Mouse (Mus musculus) embryonic facial prominence, embryonic 14.5 days (tissue): Measurements from ENCODE around the gene Nup107. TPM values are rescaled to one million over a fixed set of nuclear protein-coding genes. Genes with fewer than 3 reads are reported as not detected.
"Not testable (repeated sequence)": the region's sequence is repeated elsewhere in the genome, so short reads cannot be mapped to it uniquely, and the experiment has no call there.

Experiments used
- ATAC-seq: fragments of 200-750 bp; cut with Nextera tagmentation; 2 replicates; pipeline ENCODE4 v1.8.0; 2017; ENCODE audit warnings: low read depth, moderate number of reproducible peaks, moderate TSS enrichment
- DNase-seq: peaks from one replicate; pipeline ENCODE4 v3.0.0-alpha.2; 2015; ENCODE audit warnings: low spot score
- H3K27ac ChIP-seq: fragments of 300-500 bp; sonication (generic); replicated peaks from 2 replicates; pipeline ENCODE4 v1.5.1; 2014; ENCODE audit warnings: low read depth, mild to moderate bottlenecking, low read length, moderate library complexity
- H3K27me3 ChIP-seq: fragments of 300-500 bp; sonication (generic); replicated peaks from 2 replicates; pipeline ENCODE4 v1.6.1; 2014; ENCODE audit warnings: low read length; ENCODE audit not compliant: control insufficient read depth, insufficient read depth
- H3K36me3 ChIP-seq: fragments of 300-500 bp; sonication (generic); 2 replicates; pipeline ENCODE4 v1.6.1; 2014; ENCODE audit warnings: low read length, mixed read lengths; ENCODE audit not compliant: control insufficient read depth, insufficient read depth
- H3K4me1 ChIP-seq: fragments of 300-500 bp; sonication (generic); 2 replicates; pipeline ENCODE4 v1.6.1; 2014; ENCODE audit warnings: antibody characterized with exemption, low read length; ENCODE audit not compliant: control insufficient read depth, insufficient read depth
- H3K4me2 ChIP-seq: fragments of 300-500 bp; sonication (generic); 2 replicates; pipeline ENCODE4 v1.6.1; 2014; ENCODE audit warnings: low read depth, mild to moderate bottlenecking, low read length, moderate library complexity, mixed read lengths
- H3K4me3 ChIP-seq: fragments of 300-500 bp; sonication (generic); 2 replicates; pipeline ENCODE4 v1.5.1; 2014; ENCODE audit warnings: low read depth, mild to moderate bottlenecking, low read length
- H3K9ac ChIP-seq: fragments of 300-500 bp; sonication (generic); 2 replicates; pipeline ENCODE4 v1.6.1; 2014; ENCODE audit warnings: low read depth, mild to moderate bottlenecking, low read length, moderate library complexity, mixed read lengths
- H3K9me3 ChIP-seq: fragments of 300-500 bp; sonication (generic); 2 replicates; pipeline ENCODE4 v1.6.1; 2016; ENCODE audit warnings: low read length; ENCODE audit not compliant: control insufficient read depth
- WGBS: fragments of 180-500 bp; shearing (Covaris S2); extraction: QIAGEN DNeasy Blood & Tissue Kit; methylation state at CpG from one replicate; pipeline ENCODE4 v1.1.7; 2014; 5-methylcytosine and 5-hydroxymethylcytosine counted together
- polyA plus RNA-seq: library from polyadenylated mRNA; unstranded; fragments of >200 nt; fragmentation: Nextera tagmentation; extraction: Ambion mirVana; gene quantifications from 2 replicates; pipeline ENCODE4 v1.2.1, GENCODE M21; 2014

Nup107 gene
- polyA plus RNA-seq, 1 experiment from 2014 or later: 50.6 TPM

- Histone ChIP-seq H3K4me1 (no peaks in the 10 kb centered on the region), H3K27ac (no peak overlapping the region), H3K27me3 (no peaks in the 10 kb centered on the region), H3K4me3 (no peak overlapping the region), H3K9me3 (no peaks in the 10 kb centered on the region), H3K4me2 (no peak overlapping the region), H3K9ac (no peak overlapping the region), H3K36me3 (no peaks in the 10 kb centered on the region)
- ATAC-seq (no peak), DNase-seq (no peak)
- 75% methylated on average over 5 of the region's 5 CpGs for WGBS
These were observed 68.3 kb downstream of the Nup107 start for GRCm38 (mm10) chr10:117724136-117724718.

DNA sequence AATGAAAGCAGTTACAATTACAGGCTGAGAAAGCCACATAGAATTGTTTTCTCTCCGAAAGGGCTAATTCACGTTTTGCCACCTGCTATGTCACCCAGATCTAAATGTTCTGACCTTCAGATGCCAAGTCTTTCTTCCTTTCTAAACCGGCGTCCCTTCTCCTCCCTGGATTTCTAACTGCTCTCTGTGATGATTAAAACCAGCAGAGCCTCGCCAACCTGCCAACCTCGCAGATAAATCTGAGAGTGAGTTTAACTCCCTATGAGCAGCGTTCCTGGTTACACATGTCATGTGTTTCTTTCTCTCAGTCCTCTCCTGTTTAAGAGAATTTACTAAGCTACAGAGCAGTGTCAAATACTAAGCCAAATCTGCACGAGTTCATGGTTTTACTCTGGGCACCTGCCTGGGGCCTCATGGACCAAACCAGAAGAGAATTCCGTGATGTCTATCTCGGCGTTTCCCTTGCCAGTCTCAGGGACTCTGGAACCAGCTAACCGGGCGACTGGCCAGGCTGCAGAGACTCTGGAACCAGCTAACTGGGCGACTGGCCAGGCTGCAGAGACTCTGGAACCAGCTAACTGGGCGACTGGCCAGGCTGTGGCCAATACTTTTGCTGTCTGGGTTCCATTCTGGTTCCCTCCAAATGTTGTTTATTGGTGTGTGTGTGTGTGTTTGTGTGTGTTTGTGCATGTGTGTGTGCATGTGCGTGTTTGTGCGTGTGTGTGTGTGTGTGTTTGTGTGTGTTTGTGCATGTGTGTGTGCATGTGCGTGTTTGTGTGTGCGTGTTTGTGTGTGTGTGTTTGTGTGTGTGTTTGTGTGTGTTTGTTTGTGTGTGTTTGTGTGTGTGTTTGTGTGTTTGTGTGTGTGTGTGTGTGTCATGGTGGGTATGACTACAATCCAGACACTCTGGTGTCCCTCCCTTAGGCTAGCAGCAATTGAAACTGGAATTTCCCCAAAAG lies 74.1 kb downstream of the Nup107 start:
- H3K27ac ChIP-seq: no peak overlapping the region

DNA sequence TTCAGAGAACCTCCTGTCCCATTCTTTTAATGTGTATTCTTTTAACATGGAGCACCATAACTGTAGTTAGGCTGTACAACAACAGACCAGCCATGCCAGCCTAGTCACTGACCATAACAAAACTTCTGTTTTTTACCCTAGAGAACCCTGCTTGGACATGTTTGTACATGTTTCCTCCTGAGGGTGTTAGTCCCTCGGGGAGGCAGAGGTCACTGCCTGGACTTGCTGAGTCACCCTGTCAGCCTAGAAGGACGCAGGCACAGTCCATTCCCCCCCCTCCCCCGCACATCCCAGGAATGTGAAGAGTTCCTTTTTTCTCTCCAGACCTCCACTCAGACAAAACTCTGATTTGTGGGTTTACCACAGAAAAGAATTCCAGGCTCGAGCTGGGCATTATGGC lies 74.9 kb downstream of the Nup107 start:
- H3K36me3 ChIP-seq: no peaks in the 10 kb centered on the region
- peak; percentile 39 for DNase-seq
- ATAC-seq: no peak
- H3K27me3 ChIP-seq: no peaks in the 10 kb centered on the region
- H3K9ac ChIP-seq: no peak overlapping the region
- no peaks in the 10 kb centered on the region for H3K9me3 ChIP-seq
- no peak overlapping the region for H3K4me3 ChIP-seq
- 9% methylated on average over 4 of the region's 4 CpGs for WGBS
- H3K27ac ChIP-seq: no peak overlapping the region
- H3K4me1 ChIP-seq: no peaks in the 10 kb centered on the region
- H3K4me2 ChIP-seq: 0 out of 2 replicates have a peak overlapping the region, but pooled peaks have one; percentile 12

More for the DNA sequence above, 74.1 kb downstream of the Nup107 start:
- no peak overlapping the region for H3K9ac ChIP-seq
- no peaks in the 10 kb centered on the region for H3K27me3 ChIP-seq
- no peaks in the 10 kb centered on the region for H3K36me3 ChIP-seq
- no peaks in the 10 kb centered on the region for H3K9me3 ChIP-seq
- no peak overlapping the region for H3K4me3 ChIP-seq
- H3K4me2 ChIP-seq: 0 out of 2 replicates have a peak overlapping the region, but pooled peaks have one; percentile 12
- no peak for ATAC-seq
- no peak for DNase-seq
- WGBS: 51% methylated on average over 19 of the region's 19 CpGs
- H3K4me1 ChIP-seq: no peaks in the 10 kb centered on the region

GRCm38 (mm10) chr10:117716686-117717085 lies 75.8 kb downstream of the Nup107 start:
- DNase-seq (no peak), ATAC-seq (no peak)
- WGBS: 91% methylated on average over 3 of the region's 3 CpGs
- H3K27ac ChIP-seq: no peak overlapping the region
- no peaks in the 10 kb centered on the region for H3K36me3 ChIP-seq
- H3K4me1 ChIP-seq: no peaks in the 10 kb centered on the region
- H3K9ac ChIP-seq: no peak overlapping the region
- no peaks in the 10 kb centered on the region for H3K9me3 ChIP-seq
- H3K4me2 ChIP-seq: no peak overlapping the region
- H3K27me3 ChIP-seq: no peaks in the 10 kb centered on the region
- no peak overlapping the region for H3K4me3 ChIP-seq

- not testable (repeated sequence) for DNase-seq, H3K27me3 ChIP-seq, H3K9me3 ChIP-seq, H3K36me3 ChIP-seq, H3K4me3 ChIP-seq, H3K4me1 ChIP-seq, H3K27ac ChIP-seq, ATAC-seq, H3K9ac ChIP-seq, H3K4me2 ChIP-seq
- WGBS: 97% methylated on average over 1 of the region's 1 CpGs
These were observed 76.9 kb downstream of the Nup107 start for GRCm38 (mm10) chr10:117715654-117716053.

DNA sequence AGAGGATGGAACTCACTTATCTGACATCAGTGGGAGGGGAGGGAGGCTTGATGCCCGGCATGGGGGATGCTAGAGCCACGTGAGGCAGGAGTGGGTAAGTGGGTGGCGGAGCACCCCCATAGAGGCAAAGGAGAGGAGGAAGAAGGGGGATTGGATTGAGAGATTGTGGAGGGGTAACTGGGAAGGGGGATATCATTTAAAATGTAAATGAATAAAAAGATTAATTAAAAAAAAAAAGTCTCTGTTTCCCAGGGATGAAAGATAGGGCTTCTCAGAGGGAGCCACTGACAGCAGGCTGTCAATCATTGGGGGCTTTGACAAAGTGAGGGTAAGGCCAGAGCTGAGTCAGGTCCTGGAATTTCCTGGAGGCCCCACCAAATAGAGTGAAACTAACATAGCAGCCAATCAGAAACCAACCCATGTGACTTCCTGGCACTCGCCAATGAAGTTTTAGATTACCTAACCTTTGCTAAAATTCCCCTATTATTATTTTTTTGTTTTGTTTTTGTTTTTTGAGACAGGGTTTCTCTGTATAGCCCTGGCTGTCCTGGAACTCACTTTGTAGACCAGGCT lies 77.5 kb downstream of the Nup107 start:
- DNase-seq (no peak), ATAC-seq (no peak)
- Histone ChIP-seq H3K9ac (no peak overlapping the region), H3K4me3 (no peak overlapping the region), H3K27ac (no peak overlapping the region), H3K4me1 (no peaks in the 10 kb centered on the region), H3K36me3 (no peaks in the 10 kb centered on the region), H3K27me3 (no peaks in the 10 kb centered on the region), H3K9me3 (no peaks in the 10 kb centered on the region), H3K4me2 (no peak overlapping the region)
- WGBS: 73% methylated on average over 4 of the region's 4 CpGs

DNA sequence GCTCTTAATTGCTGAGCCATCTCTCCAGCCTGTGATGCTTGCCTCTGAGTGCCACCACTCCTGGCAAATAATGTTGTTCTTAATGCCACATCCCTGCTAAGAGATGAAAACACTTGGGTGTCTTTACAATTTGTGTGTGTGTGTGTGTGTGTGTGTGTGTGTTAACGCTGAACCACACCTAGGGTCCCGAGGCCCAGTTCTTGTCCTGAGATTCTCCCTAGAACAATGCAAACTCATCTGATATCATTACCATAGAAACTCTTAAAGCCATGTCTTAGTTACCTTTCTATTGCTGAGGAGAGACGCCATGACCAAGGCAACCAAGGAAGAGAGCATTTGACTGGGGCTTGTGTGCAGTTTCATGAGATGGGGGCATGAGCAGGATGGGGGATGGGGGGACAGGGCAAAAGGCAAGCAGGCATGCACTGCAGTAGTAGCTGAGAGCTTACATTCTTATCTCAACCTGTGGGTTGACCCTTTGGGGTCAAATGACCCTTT lies 78.4 kb downstream of the Nup107 start:
- ATAC-seq (no peak), DNase-seq (no peak)
- Histone ChIP-seq H3K27ac (no peak overlapping the region), H3K4me3 (no peak overlapping the region), H3K27me3 (no peaks in the 10 kb centered on the region), H3K9me3 (no peaks in the 10 kb centered on the region), H3K4me1 (peaks cover 4% of the 10 kb centered on the region; the same call in 1 of the 2 replicates), H3K4me2 (no peak overlapping the region), H3K36me3 (0 out of 2 replicates have a peak, but pooled peaks cover 4% of the 10 kb centered on the region), H3K9ac (no peak overlapping the region)
- 80% methylated on average over 3 of the region's 3 CpGs for WGBS

GRCm38 (mm10) chr10:117713466-117713865 lies 79.0 kb downstream of the Nup107 start:
- no peaks in the 10 kb centered on the region for H3K27me3 ChIP-seq
- H3K36me3 ChIP-seq: peaks cover 8% of the 10 kb centered on the region; the same call in 1 of the 2 replicates
- peaks cover 8% of the 10 kb centered on the region; the same call in 1 of the 2 replicates for H3K4me1 ChIP-seq
- no peak for ATAC-seq
- no peaks in the 10 kb centered on the region for H3K9me3 ChIP-seq
- H3K4me2 ChIP-seq: no peak overlapping the region
- no peak overlapping the region for H3K27ac ChIP-seq
- no peak for DNase-seq
- WGBS: 91% methylated on average over 8 of the region's 8 CpGs
- no peak overlapping the region for H3K9ac ChIP-seq
- no peak overlapping the region for H3K4me3 ChIP-seq
